In genomic region chr3:159734547-159734946, GRCm38 (mm10) we compare ENCODE assay signal across 32 mouse cellular contexts.
"Had no signal": no experiment of that assay in that cellular context is flagged by ENCODE, and none has a peak within 500 bp of the region (broad histone marks: within the 10 kb centered on the region; RNA-seq: fewer than 3 reads in every experiment).

No protein-coding gene starts in this region.

- H3K4me2 ChIP-seq: limb, embryonic 12.5 days; limb, embryonic 13.5 days; limb, embryonic 15.5 days; liver, embryonic 11.5 days; liver, embryonic 12.5 days; liver, embryonic 13.5 days; liver, embryonic 15.5 days; lung, embryonic 14.5 days; lung, embryonic 15.5 days; midbrain, embryonic 11.5 days; midbrain, embryonic 12.5 days; midbrain, embryonic 13.5 days; midbrain, embryonic 15.5 days; neural tube, embryonic 12.5 days; neural tube, embryonic 13.5 days had no signal

- H3K4me3 ChIP-seq: limb, embryonic 10.5 days; limb, embryonic 12.5 days; limb, embryonic 13.5 days; limb, embryonic 15.5 days; liver, embryonic 12.5 days; liver, embryonic 13.5 days; liver, embryonic 15.5 days; lung, embryonic 15.5 days; megakaryocyte, embryonic 14.5 days; midbrain, embryonic 10.5 days; midbrain, embryonic 12.5 days; midbrain, embryonic 13.5 days; midbrain, embryonic 15.5 days; neural tube, embryonic 12.5 days; neural tube, embryonic 13.5 days had no signal

- H3K27me3 ChIP-seq: limb, embryonic 12.5 days; limb, embryonic 13.5 days; limb, embryonic 15.5 days; liver, embryonic 12.5 days; liver, embryonic 13.5 days; liver, embryonic 15.5 days; lung, embryonic 15.5 days; megakaryocyte, embryonic 14.5 days; midbrain, embryonic 12.5 days; midbrain, embryonic 13.5 days; midbrain, embryonic 15.5 days; neural tube, embryonic 12.5 days; neural tube, embryonic 13.5 days had no signal

- DNase-seq: left cerebral cortex, postnatal 4 days; liver; liver, embryonic 13.5 days; liver, postnatal 0 days; lung, adult 18-20 months; lung, adult 2 months; lung, embryonic 14.5 days; lung, postnatal 10 days; lung, postnatal 14 days; lung, postnatal 36 days; lung, postnatal 4 days; midbrain, embryonic 14.5 days had no signal

- H3K36me3 ChIP-seq: limb, embryonic 10.5 days; limb, embryonic 12.5 days; limb, embryonic 13.5 days; limb, embryonic 15.5 days; liver, embryonic 12.5 days; liver, embryonic 13.5 days; liver, embryonic 15.5 days; lung, embryonic 15.5 days; midbrain, embryonic 10.5 days; midbrain, embryonic 12.5 days; midbrain, embryonic 13.5 days; midbrain, embryonic 15.5 days; neural tube, embryonic 12.5 days; neural tube, embryonic 13.5 days had no signal

- ATAC-seq: liver, embryonic 12.5 days; liver, postnatal 0 days; lung, postnatal 0 days; midbrain, embryonic 13.5 days; midbrain, embryonic 15.5 days; midbrain, embryonic 16.5 days had no signal

- H3K27ac ChIP-seq: limb, embryonic 10.5 days; limb, embryonic 12.5 days; limb, embryonic 13.5 days; limb, embryonic 15.5 days; liver, embryonic 12.5 days; liver, embryonic 13.5 days; liver, embryonic 14.5 days; liver, embryonic 15.5 days; lung, embryonic 15.5 days; macrophage; midbrain, embryonic 10.5 days; midbrain, embryonic 12.5 days; midbrain, embryonic 13.5 days; midbrain, embryonic 15.5 days; neural tube, embryonic 12.5 days; neural tube, embryonic 13.5 days had no signal

- H3K4me1 ChIP-seq: limb, embryonic 10.5 days; limb, embryonic 12.5 days; limb, embryonic 13.5 days; limb, embryonic 15.5 days; liver, embryonic 13.5 days; liver, embryonic 15.5 days; lung, embryonic 15.5 days; megakaryocyte, embryonic 14.5 days; midbrain, embryonic 10.5 days; midbrain, embryonic 12.5 days; midbrain, embryonic 13.5 days; midbrain, embryonic 15.5 days; neural tube, embryonic 12.5 days; neural tube, embryonic 13.5 days had no signal
